Mouse (Mus musculus): ENCODE measurements at regions not wholly inside any gene's neighbourhood (a gene's known extent, or its start where the extent isn't known, plus 50 kb on each side); places are given as distances from the start of the nearest gene placed in this dataset.

DNA sequence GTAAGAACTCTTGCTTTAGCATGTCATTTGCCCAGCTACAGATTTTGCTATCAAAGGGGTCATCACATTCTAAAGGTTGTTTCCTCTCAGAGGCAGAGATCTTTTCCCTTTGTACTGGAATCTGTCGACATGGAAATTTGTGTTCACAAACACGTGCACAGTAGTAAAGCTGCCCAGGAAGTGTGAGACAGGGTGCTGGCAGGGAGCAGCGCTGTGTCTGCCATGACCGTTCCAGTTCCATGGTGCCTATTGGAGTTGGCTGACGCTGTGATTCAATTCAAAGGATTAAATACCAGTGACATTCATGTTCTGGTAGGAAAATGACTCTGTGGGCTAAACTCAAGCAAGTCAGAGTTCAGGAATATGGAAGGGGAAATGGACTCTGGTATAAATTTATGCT is 627.1 kb downstream of the Stpg2 start:
- H3K9ac ChIP-seq (ENCODE audit: low read length): no peak overlapping the region
- DNase-seq (ENCODE audit: low spot score) (no peak), ATAC-seq (replicated peaks; ENCODE audit: low FRiP score, low TSS enrichment, low read depth) (no peak)
- no peak overlapping the region for H3K4me3 ChIP-seq (ENCODE audit: low read depth, low read length)
- H3K36me3 ChIP-seq (ENCODE audit: control insufficient read depth, insufficient read depth, low read length): no peaks in the 10 kb centered on the region
- no peaks in the 10 kb centered on the region for H3K27me3 ChIP-seq (replicated peaks; ENCODE audit: control insufficient read depth, insufficient read depth, low read length)
- 88% methylated on average over 5 of the region's 5 CpGs for WGBS
- no peaks in the 10 kb centered on the region for H3K4me1 ChIP-seq (replicated peaks; ENCODE audit: control insufficient read depth, insufficient read depth, low read length)
- no peak overlapping the region for H3K27ac ChIP-seq (ENCODE audit: low read depth)
- no peak overlapping the region for H3K4me2 ChIP-seq (ENCODE audit: low read length)
- H3K9me3 ChIP-seq (ENCODE audit: control insufficient read depth, low read length): no peaks in the 10 kb centered on the region

- DNase-seq (ENCODE audit: low spot score): no peak
- no peaks in the 10 kb centered on the region for H3K9me3 ChIP-seq (ENCODE audit: control insufficient read depth, low read length)
- WGBS: 91% methylated on average over 3 of the region's 3 CpGs
- no peaks in the 10 kb centered on the region for H3K27me3 ChIP-seq (replicated peaks; ENCODE audit: control insufficient read depth, insufficient read depth, low read length)
- H3K4me3 ChIP-seq (ENCODE audit: low read depth, low read length): no peak overlapping the region
- H3K4me2 ChIP-seq (ENCODE audit: low read length): no peak overlapping the region
- H3K9ac ChIP-seq (ENCODE audit: low read length): no peak overlapping the region
- H3K27ac ChIP-seq (ENCODE audit: low read depth): no peak overlapping the region
- no peaks in the 10 kb centered on the region for H3K4me1 ChIP-seq (replicated peaks; ENCODE audit: control insufficient read depth, insufficient read depth, low read length)
- H3K36me3 ChIP-seq (ENCODE audit: control insufficient read depth, insufficient read depth, low read length): no peaks in the 10 kb centered on the region
- ATAC-seq (replicated peaks; ENCODE audit: low FRiP score, low TSS enrichment, low read depth): no peak
Observed at GRCm38 (mm10) chr3:139842015-139842414, 636.5 kb downstream of the Stpg2 start.

- no peak for DNase-seq (ENCODE audit: low spot score)
Observed at GRCm38 (mm10) chr3:139842988-139843605, 637.6 kb downstream of the Stpg2 start.

DNA sequence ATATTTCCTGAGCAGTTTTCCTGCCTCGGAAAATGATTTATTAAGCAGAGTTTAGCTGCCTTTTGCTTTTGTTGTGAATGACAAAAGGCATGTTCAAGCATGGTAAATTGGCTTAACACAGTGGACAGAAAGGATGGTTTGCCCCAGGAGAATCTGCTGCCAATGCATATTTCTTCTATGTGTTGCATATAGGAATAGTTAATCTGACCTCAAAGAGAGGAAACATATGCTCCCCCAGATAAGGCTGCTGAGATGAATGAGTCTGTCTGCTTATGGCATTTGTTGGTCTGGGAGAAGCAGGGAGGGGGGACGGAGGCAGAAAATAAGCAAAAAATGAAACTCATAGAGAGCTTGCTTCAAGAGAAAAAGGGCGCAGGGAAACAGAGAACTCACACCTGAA is 638.9 kb downstream of the Stpg2 start:
- Histone ChIP-seq H3K4me2 (ENCODE audit: low read length) (no peak overlapping the region), H3K27me3 (replicated peaks; ENCODE audit: control insufficient read depth, insufficient read depth, low read length) (no peaks in the 10 kb centered on the region), H3K9me3 (ENCODE audit: control insufficient read depth, low read length) (no peaks in the 10 kb centered on the region), H3K36me3 (ENCODE audit: control insufficient read depth, insufficient read depth, low read length) (no peaks in the 10 kb centered on the region), H3K4me3 (ENCODE audit: low read depth, low read length) (no peak overlapping the region), H3K4me1 (replicated peaks; ENCODE audit: control insufficient read depth, insufficient read depth, low read length) (no peaks in the 10 kb centered on the region), H3K27ac (ENCODE audit: low read depth) (no peak overlapping the region), H3K9ac (ENCODE audit: low read length) (no peak overlapping the region)
- 69% methylated on average over 3 of the region's 3 CpGs for WGBS
- no peak for ATAC-seq (replicated peaks; ENCODE audit: low FRiP score, low TSS enrichment, low read depth)
- no peak for DNase-seq (ENCODE audit: low spot score)

More at GRCm38 (mm10) chr3:139842988-139843605, 637.6 kb downstream of the Stpg2 start:
- H3K4me1 ChIP-seq (replicated peaks; ENCODE audit: control insufficient read depth, insufficient read depth, low read length): no peaks in the 10 kb centered on the region
- 80% methylated on average over 5 of the region's 5 CpGs for WGBS
- ATAC-seq (replicated peaks; ENCODE audit: low FRiP score, low TSS enrichment, low read depth): no peak
- H3K9ac ChIP-seq (ENCODE audit: low read length): no peak overlapping the region
- H3K27ac ChIP-seq (ENCODE audit: low read depth): no peak overlapping the region
- no peaks in the 10 kb centered on the region for H3K9me3 ChIP-seq (ENCODE audit: control insufficient read depth, low read length)
- H3K36me3 ChIP-seq (ENCODE audit: control insufficient read depth, insufficient read depth, low read length): no peaks in the 10 kb centered on the region
- no peaks in the 10 kb centered on the region for H3K27me3 ChIP-seq (replicated peaks; ENCODE audit: control insufficient read depth, insufficient read depth, low read length)
- no peak overlapping the region for H3K4me2 ChIP-seq (ENCODE audit: low read length)
- no peak overlapping the region for H3K4me3 ChIP-seq (ENCODE audit: low read depth, low read length)

- 72% methylated on average over 5 of the region's 5 CpGs for WGBS
- H3K27me3 ChIP-seq (replicated peaks; ENCODE audit: control insufficient read depth, insufficient read depth, low read length): no peaks in the 10 kb centered on the region
- H3K4me1 ChIP-seq (replicated peaks; ENCODE audit: control insufficient read depth, insufficient read depth, low read length): no peaks in the 10 kb centered on the region
- H3K36me3 ChIP-seq (ENCODE audit: control insufficient read depth, insufficient read depth, low read length): no peaks in the 10 kb centered on the region
- ATAC-seq (replicated peaks; ENCODE audit: low FRiP score, low TSS enrichment, low read depth) (no peak), DNase-seq (ENCODE audit: low spot score) (no peak)
- H3K4me3 ChIP-seq (ENCODE audit: low read depth, low read length): no peak overlapping the region
- H3K4me2 ChIP-seq (ENCODE audit: low read length): no peak overlapping the region
- no peaks in the 10 kb centered on the region for H3K9me3 ChIP-seq (ENCODE audit: control insufficient read depth, low read length)
- no peak overlapping the region for H3K27ac ChIP-seq (ENCODE audit: low read depth)
- no peak overlapping the region for H3K9ac ChIP-seq (ENCODE audit: low read length)
Observed at GRCm38 (mm10) chr3:139847826-139848225, 642.3 kb downstream of the Stpg2 start.

- H3K4me3 ChIP-seq (ENCODE audit: low read depth, low read length): no peak overlapping the region
- H3K9ac ChIP-seq (ENCODE audit: low read length): no peak overlapping the region
- peak overlapping the region; percentile 15 for H3K4me2 ChIP-seq (ENCODE audit: low read length)
- DNase-seq (ENCODE audit: low spot score): peak; percentile 58
- H3K9me3 ChIP-seq (ENCODE audit: control insufficient read depth, low read length): no peaks in the 10 kb centered on the region
- H3K36me3 ChIP-seq (ENCODE audit: control insufficient read depth, insufficient read depth, low read length): no peaks in the 10 kb centered on the region
- no peaks in the 10 kb centered on the region for H3K27me3 ChIP-seq (replicated peaks; ENCODE audit: control insufficient read depth, insufficient read depth, low read length)
- WGBS: 44% methylated on average over 16 of the region's 16 CpGs
- peak overlapping the region; percentile 77 for H3K27ac ChIP-seq (ENCODE audit: low read depth)
- H3K4me1 ChIP-seq (replicated peaks; ENCODE audit: control insufficient read depth, insufficient read depth, low read length): 0 out of 2 replicates have a peak, but pooled peaks cover 7% of the 10 kb centered on the region
- peak; percentile 83 for ATAC-seq (replicated peaks; ENCODE audit: low FRiP score, low TSS enrichment, low read depth)
Observed at GRCm38 (mm10) chr3:139859966-139860635, 654.6 kb downstream of the Stpg2 start.

DNA sequence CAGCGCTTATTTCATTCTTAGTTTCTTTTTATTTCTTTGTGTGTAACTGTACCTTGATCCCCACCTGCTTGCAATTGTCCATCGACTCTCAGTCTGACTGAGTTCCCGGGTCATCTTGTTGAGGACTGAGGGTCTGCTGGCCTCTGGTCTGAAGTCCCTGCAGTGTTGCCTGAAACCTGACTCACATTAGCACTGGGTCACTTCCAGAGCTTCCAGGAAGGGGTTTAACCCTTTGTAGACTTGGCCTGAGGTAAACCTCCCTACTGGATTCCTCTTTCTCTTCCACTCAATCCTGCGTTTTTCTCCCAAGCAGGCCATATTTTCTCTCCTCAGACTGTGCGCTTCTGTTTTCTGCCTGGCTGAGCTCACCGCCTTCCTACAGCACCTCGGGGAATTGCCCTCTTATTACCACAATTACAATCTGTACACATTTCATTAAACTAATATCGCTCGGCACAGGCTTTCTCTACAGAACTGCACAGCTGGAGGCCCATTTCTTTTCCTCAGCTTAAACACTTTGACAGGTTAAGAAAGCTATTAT is 655.4 kb downstream of the Stpg2 start:
- Histone ChIP-seq H3K4me2 (ENCODE audit: low read length) (peak overlapping the region; percentile 15; the same call in 1 of the 2 replicates), H3K4me3 (ENCODE audit: low read depth, low read length) (no peak overlapping the region), H3K4me1 (replicated peaks; ENCODE audit: control insufficient read depth, insufficient read depth, low read length) (0 out of 2 replicates have a peak, but pooled peaks cover 7% of the 10 kb centered on the region), H3K9me3 (ENCODE audit: control insufficient read depth, low read length) (no peaks in the 10 kb centered on the region), H3K36me3 (ENCODE audit: control insufficient read depth, insufficient read depth, low read length) (no peaks in the 10 kb centered on the region), H3K27me3 (replicated peaks; ENCODE audit: control insufficient read depth, insufficient read depth, low read length) (no peaks in the 10 kb centered on the region), H3K27ac (ENCODE audit: low read depth) (peak overlapping the region; percentile 77), H3K9ac (ENCODE audit: low read length) (no peak overlapping the region)
- DNase-seq (ENCODE audit: low spot score) (no peak), ATAC-seq (replicated peaks; ENCODE audit: low FRiP score, low TSS enrichment, low read depth) (peak; percentile 54; the same call in 1 of the 2 replicates)
- WGBS: 30% methylated on average over 9 of the region's 9 CpGs

DNA sequence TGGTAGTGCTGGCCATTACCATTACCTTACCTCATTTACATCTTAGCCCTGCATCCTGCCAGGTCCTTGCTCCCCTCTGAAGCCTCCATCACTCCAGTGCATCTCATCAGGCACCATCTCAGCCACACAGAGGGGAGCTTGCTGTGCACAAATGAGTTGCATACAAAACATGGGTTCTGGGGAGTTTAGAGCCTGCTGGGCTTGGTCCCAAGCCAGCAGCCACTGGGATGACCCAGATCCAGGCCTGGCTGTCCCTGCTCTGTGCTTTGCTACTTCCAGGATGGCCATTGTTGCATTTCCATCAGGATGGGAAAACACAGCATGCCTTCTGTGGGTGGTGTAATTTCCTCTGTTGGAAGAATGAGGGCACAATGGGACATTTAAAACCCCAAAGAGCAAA is 660.8 kb downstream of the Stpg2 start:
- Histone ChIP-seq H3K27ac (ENCODE audit: low read depth) (no peak overlapping the region), H3K9me3 (ENCODE audit: control insufficient read depth, low read length) (no peaks in the 10 kb centered on the region), H3K27me3 (replicated peaks; ENCODE audit: control insufficient read depth, insufficient read depth, low read length) (no peaks in the 10 kb centered on the region), H3K4me3 (ENCODE audit: low read depth, low read length) (no peak overlapping the region), H3K9ac (ENCODE audit: low read length) (no peak overlapping the region), H3K36me3 (ENCODE audit: control insufficient read depth, insufficient read depth, low read length) (no peaks in the 10 kb centered on the region), H3K4me2 (ENCODE audit: low read length) (no peak overlapping the region), H3K4me1 (replicated peaks; ENCODE audit: control insufficient read depth, insufficient read depth, low read length) (no peaks in the 10 kb centered on the region)
- ATAC-seq (replicated peaks; ENCODE audit: low FRiP score, low TSS enrichment, low read depth): no peak
- DNase-seq (ENCODE audit: low spot score): no peak

DNA sequence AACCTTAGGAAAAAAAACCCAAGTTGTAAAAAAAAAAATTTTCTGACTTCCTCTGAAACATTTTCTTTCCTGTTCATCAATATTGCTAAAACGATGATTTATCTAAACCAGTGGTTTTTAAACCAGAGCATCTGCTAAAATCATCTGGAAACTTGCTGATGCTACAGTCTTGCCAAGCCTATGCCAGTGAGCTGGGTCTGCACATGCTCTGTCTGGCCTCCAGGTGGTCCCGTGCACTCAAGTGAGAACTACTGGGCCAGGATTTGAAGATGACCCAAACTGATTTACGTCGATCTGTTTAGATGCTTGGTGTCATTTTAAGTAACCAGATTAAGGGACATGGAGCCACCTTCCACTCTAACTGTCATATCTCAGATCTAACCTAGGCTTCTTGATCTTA is 661.5 kb downstream of the Stpg2 start:
- H3K27ac ChIP-seq (ENCODE audit: low read depth): no peak overlapping the region

More for the DNA sequence above, 661.5 kb downstream of the Stpg2 start:
- no peaks in the 10 kb centered on the region for H3K4me1 ChIP-seq (replicated peaks; ENCODE audit: control insufficient read depth, insufficient read depth, low read length)
- no peaks in the 10 kb centered on the region for H3K9me3 ChIP-seq (ENCODE audit: control insufficient read depth, low read length)
- H3K36me3 ChIP-seq (ENCODE audit: control insufficient read depth, insufficient read depth, low read length): no peaks in the 10 kb centered on the region
- no peak overlapping the region for H3K4me2 ChIP-seq (ENCODE audit: low read length)
- WGBS: 87% methylated on average over 4 of the region's 4 CpGs
- no peak overlapping the region for H3K9ac ChIP-seq (ENCODE audit: low read length)
- ATAC-seq (replicated peaks; ENCODE audit: low FRiP score, low TSS enrichment, low read depth) (no peak), DNase-seq (ENCODE audit: low spot score) (no peak)
- H3K27me3 ChIP-seq (replicated peaks; ENCODE audit: control insufficient read depth, insufficient read depth, low read length): no peaks in the 10 kb centered on the region
- no peak overlapping the region for H3K4me3 ChIP-seq (ENCODE audit: low read depth, low read length)

All from intestine, embryonic 14.5 days (tissue).